Mouse (Mus musculus): ENCODE measurements around the gene Grk2.

DNA sequence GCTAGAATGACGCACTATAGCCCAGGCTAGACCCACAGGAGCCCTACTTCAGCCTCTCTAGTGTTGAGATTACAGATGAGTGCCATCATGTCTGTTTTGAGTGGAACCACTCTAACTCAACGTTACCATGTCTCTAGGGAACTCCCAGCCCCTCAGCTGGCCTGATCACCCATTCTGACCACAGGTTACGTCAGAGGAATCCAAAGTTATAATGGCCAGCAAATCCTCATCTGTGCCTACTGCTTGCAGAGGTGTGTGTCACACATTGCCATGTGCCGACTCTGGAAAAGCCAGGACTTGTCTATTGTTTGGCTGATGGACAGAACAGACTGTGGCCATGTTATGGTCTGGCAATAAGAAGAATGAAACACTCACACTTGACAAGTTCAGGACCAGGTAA, 10.6 kb downstream of the Grk2 start:
- TF ChIP-seq CTCF (IDR thresholded peaks at IDR 0.05; ENCODE audit: insufficient read depth, low read length) = no peak
- no peak for TF ChIP-seq POLR2A (IDR thresholded peaks at IDR 0.05; ENCODE audit: borderline replicate concordance, extremely low read depth, low read depth, low read length)
